Mouse (Mus musculus) midbrain, embryonic 10.5 days (tissue): Measurements from ENCODE around the gene Wnt10b. TPM values are rescaled to one million over a fixed set of nuclear protein-coding genes. Genes with fewer than 3 reads are reported as not detected.

Experiments
- DNase-seq: peaks from one replicate; pipeline ENCODE4 v3.0.0-alpha.2; 2017; ENCODE audit warnings: low spot score
- H3K27ac ChIP-seq: fragments of 300-500 bp; sonication (generic); replicated peaks from 2 replicates; pipeline ENCODE4 v1.5.1; 2016; ENCODE audit warnings: mild to moderate bottlenecking
- H3K27me3 ChIP-seq: fragments of 300-500 bp; sonication (generic); 2 replicates; pipeline ENCODE4 v1.6.1; 2016; ENCODE audit warnings: low read depth, mild to moderate bottlenecking; ENCODE audit not compliant: poor library complexity, severe bottlenecking
- H3K36me3 ChIP-seq: fragments of 300-500 bp; sonication (generic); 2 replicates; pipeline ENCODE4 v1.6.1; 2016; ENCODE audit warnings: mild to moderate bottlenecking, moderate library complexity
- H3K4me1 ChIP-seq: fragments of 300-500 bp; sonication (generic); 2 replicates; pipeline ENCODE4 v1.6.1; 2016
- H3K4me3 ChIP-seq: fragments of 300-500 bp; sonication (generic); 2 replicates; pipeline ENCODE4 v1.5.1; 2016; ENCODE audit warnings: mild to moderate bottlenecking, moderate library complexity
- H3K9me3 ChIP-seq: fragments of 300-500 bp; sonication (generic); replicated peaks from 2 replicates; pipeline ENCODE4 v1.6.1; 2016; ENCODE audit warnings: mild to moderate bottlenecking
- WGBS: fragments of 180-500 bp; shearing (Covaris S2); methylation state at CpG from one replicate; pipeline ENCODE4 v1.1.7; 2016; 5-methylcytosine and 5-hydroxymethylcytosine counted together
- polyA plus RNA-seq: library from polyadenylated mRNA; unstranded; fragments of >200 nt; fragmentation: Nextera tagmentation; extraction: Ambion mirVana; gene quantifications from 2 replicates; pipeline ENCODE4 v1.2.1, GENCODE M21; 2016

Gene Wnt10b
- polyA plus RNA-seq, 1 experiment from 2014 or later = 0.14 TPM

- H3K9me3 ChIP-seq = no peaks in the 10 kb centered on the region
- H3K4me1 ChIP-seq = peaks cover 23% of the 10 kb centered on the region
- WGBS = 74% methylated on average over 8 of the region's 8 CpGs
- H3K27ac ChIP-seq = no peak overlapping the region
- peaks cover 23% of the 10 kb centered on the region for H3K36me3 ChIP-seq
- no peak for DNase-seq
- no peak overlapping the region for H3K4me3 ChIP-seq
- peaks cover 19% of the 10 kb centered on the region for H3K27me3 ChIP-seq
Observed at GRCm38 (mm10) chr15:98732006-98732531, 45.9 kb downstream of the Wnt10b start.

GRCm38 (mm10) chr15:98730790-98731189 lies 47.2 kb downstream of the Wnt10b start:
- no peak for DNase-seq
- H3K36me3 ChIP-seq = peaks cover 10% of the 10 kb centered on the region
- H3K27ac ChIP-seq = no peak overlapping the region
- H3K4me1 ChIP-seq = peaks cover 30% of the 10 kb centered on the region
- 86% methylated on average over 6 of the region's 6 CpGs for WGBS
- no peaks in the 10 kb centered on the region for H3K9me3 ChIP-seq
- peaks cover 31% of the 10 kb centered on the region for H3K27me3 ChIP-seq
- no peak overlapping the region for H3K4me3 ChIP-seq

- no peaks in the 10 kb centered on the region for H3K9me3 ChIP-seq
- no peak overlapping the region for H3K27ac ChIP-seq
- H3K36me3 ChIP-seq = peaks cover 2% of the 10 kb centered on the region
- 78% methylated on average over 7 of the region's 7 CpGs for WGBS
- H3K4me1 ChIP-seq = peaks cover 31% of the 10 kb centered on the region
- DNase-seq = no peak
- H3K27me3 ChIP-seq = peaks cover 38% of the 10 kb centered on the region
- H3K4me3 ChIP-seq = no peak overlapping the region
Observed at GRCm38 (mm10) chr15:98729791-98730545, 48.0 kb downstream of the Wnt10b start.

- peaks cover 42% of the 10 kb centered on the region for H3K4me1 ChIP-seq
- H3K9me3 ChIP-seq = no peaks in the 10 kb centered on the region
- no peak overlapping the region for H3K27ac ChIP-seq
- H3K4me3 ChIP-seq = peak overlapping the region; percentile 65
- peaks cover 54% of the 10 kb centered on the region for H3K27me3 ChIP-seq
- no peaks in the 10 kb centered on the region for H3K36me3 ChIP-seq
- WGBS = 50% methylated on average over 9 of the region's 9 CpGs
- DNase-seq = no peak
Observed at GRCm38 (mm10) chr15:98728366-98728765, 49.6 kb downstream of the Wnt10b start.

- Histone ChIP-seq H3K27me3 (peaks cover 61% of the 10 kb centered on the region), H3K4me1 (peaks cover 46% of the 10 kb centered on the region)
Observed at GRCm38 (mm10) chr15:98727443-98728321, 50.3 kb downstream of the Wnt10b start, which contains the start of gene Fkbp11. Gene Fkbp11, minus strand, starts transcription at chr15:98728198.

GRCm38 (mm10) chr15:98726746-98727145 lies 51.2 kb downstream of the Wnt10b start:
- DNase-seq = no peak
- Histone ChIP-seq H3K4me3 (peak overlapping the region; percentile 65), H3K27me3 (peaks cover 70% of the 10 kb centered on the region), H3K27ac (no peak overlapping the region), H3K9me3 (no peaks in the 10 kb centered on the region), H3K36me3 (no peaks in the 10 kb centered on the region), H3K4me1 (peaks cover 50% of the 10 kb centered on the region)
- 47% methylated on average over 7 of the region's 7 CpGs for WGBS

More at GRCm38 (mm10) chr15:98727443-98728321, 50.3 kb downstream of the Wnt10b start, which contains the start of gene Fkbp11:
- WGBS = under 1% methylated on average over 39 of the region's 39 CpGs
- DNase-seq = peak; percentile 75
- H3K4me3 ChIP-seq = peak within 1 kb of the TSS; percentile 65
- no peaks in the 10 kb centered on the region for H3K36me3 ChIP-seq
- no peaks in the 10 kb centered on the region for H3K9me3 ChIP-seq
- H3K27ac ChIP-seq = peak within 1 kb of the TSS; percentile 77

GRCm38 (mm10) chr15:98726079-98726478 lies 51.9 kb downstream of the Wnt10b start:
- 83% methylated on average over 4 of the region's 4 CpGs for WGBS
- H3K4me1 ChIP-seq = peaks cover 54% of the 10 kb centered on the region
- no peak overlapping the region for H3K4me3 ChIP-seq
- H3K9me3 ChIP-seq = no peaks in the 10 kb centered on the region
- H3K27ac ChIP-seq = no peak overlapping the region
- H3K36me3 ChIP-seq = no peaks in the 10 kb centered on the region
- peaks cover 76% of the 10 kb centered on the region for H3K27me3 ChIP-seq
- DNase-seq = no peak

- H3K36me3 ChIP-seq = no peaks in the 10 kb centered on the region
- H3K9me3 ChIP-seq = no peaks in the 10 kb centered on the region
- peak overlapping the region; percentile 23 for H3K4me3 ChIP-seq
- no peak overlapping the region for H3K27ac ChIP-seq
- H3K27me3 ChIP-seq = peaks cover 73% of the 10 kb centered on the region
- WGBS = 28% methylated on average over 19 of the region's 19 CpGs
- H3K4me1 ChIP-seq = peaks cover 59% of the 10 kb centered on the region
- DNase-seq = no peak
Observed at GRCm38 (mm10) chr15:98724441-98724840, 53.5 kb downstream of the Wnt10b start.

GRCm38 (mm10) chr15:98722854-98723253 lies 55.1 kb downstream of the Wnt10b start:
- Histone ChIP-seq H3K4me3 (no peak overlapping the region), H3K36me3 (no peaks in the 10 kb centered on the region), H3K27ac (no peak overlapping the region), H3K4me1 (peaks cover 51% of the 10 kb centered on the region), H3K9me3 (no peaks in the 10 kb centered on the region), H3K27me3 (peaks cover 58% of the 10 kb centered on the region)
- DNase-seq = no peak
- 67% methylated on average over 14 of the region's 14 CpGs for WGBS

- no peak for DNase-seq
- peaks cover 44% of the 10 kb centered on the region for H3K4me1 ChIP-seq
- H3K36me3 ChIP-seq = no peaks in the 10 kb centered on the region
- whole genome bisulfite sequencing = 86% methylated on average over 8 of the region's 8 CpGs
- no peak overlapping the region for H3K4me3 ChIP-seq
- H3K9me3 ChIP-seq = no peaks in the 10 kb centered on the region
- H3K27me3 ChIP-seq = peaks cover 58% of the 10 kb centered on the region
- no peak overlapping the region for H3K27ac ChIP-seq
Observed at GRCm38 (mm10) chr15:98722191-98722590, 55.8 kb downstream of the Wnt10b start.
